Mouse (Mus musculus) cortical plate, adult 2 months (tissue): ENCODE data around the gene Efhb.

Source experiments
- CTCF ChIP-seq: fragments of 200-500 bp; IDR thresholded peaks from 2 replicates; pipeline ENCODE4 v1.5.1; 2011; ENCODE audit warnings: mild to moderate bottlenecking, control low read depth, low read length; ENCODE audit not compliant: insufficient read depth; ENCODE audit errors: extremely low read depth
- POLR2A ChIP-seq: fragments of 200-500 bp; IDR thresholded peaks from 2 replicates; pipeline ENCODE4 v1.6.1; 2011; ENCODE audit warnings: mild to moderate bottlenecking, low read length, control low read depth; ENCODE audit not compliant: insufficient read depth; ENCODE audit errors: extremely low read depth

- TF ChIP-seq CTCF: no peak
- no peak for TF ChIP-seq POLR2A
These were observed 5.6 kb upstream of the Efhb start for GRCm38 (mm10) chr17:53468697-53469096.
